Mouse (Mus musculus): ENCODE measurements around the gene Erg.

- no peak for TF ChIP-seq CTCF (IDR thresholded peaks at IDR 0.05; ENCODE audit: low read depth)
- TF ChIP-seq EP300 (IDR thresholded peaks at IDR 0.05; ENCODE audit: low read depth), result no peak
Measured at GRCm38 (mm10) chr16:95611982-95612746, 25.8 kb upstream of the Erg start.

Measured in liver, postnatal 0 days (tissue).